Mouse (Mus musculus) MEL (cell line): ENCODE measurements at regions not wholly inside any gene's neighbourhood (a gene's known extent, or its start where the extent isn't known, plus 50 kb on each side); places are given as distances from the start of the nearest gene placed in this dataset.

Experiments
- DNase-seq: peaks from one replicate; pipeline ENCODE4 v3.0.0; 2011; ENCODE audit warnings: low read depth, low spot score
- H3K27ac ChIP-seq: 2 replicates; pipeline ENCODE4 v1.5.1; 2012; ENCODE audit warnings: low read depth, mild to moderate bottlenecking, control low read depth, low read length, moderate library complexity; ENCODE audit not compliant: control insufficient read depth
- H3K27me3 ChIP-seq, 2 experiments: fragments of 150-350 bp in 1 of 2; sonication (generic) in 1 of 2; 2 replicates each; pipeline ENCODE4 v1.6.1; 2012; ENCODE audit warnings: low read length in 2 of 2, mild to moderate bottlenecking in 2 of 2, improper control_type of control experiment in 1 of 2, moderate library complexity in 1 of 2; ENCODE audit not compliant: insufficient read depth in 2 of 2, control insufficient read depth in 1 of 2
- H3K36me3 ChIP-seq, 2 experiments: 2 replicates each; pipeline ENCODE4 v1.6.1; 2012 to 2014; ENCODE audit warnings: low read length in 2 of 2, improper control_type of control experiment in 1 of 2, inconsistent platforms in 1 of 2, mild to moderate bottlenecking in 1 of 2; ENCODE audit not compliant: insufficient read depth in 2 of 2, control insufficient read depth in 1 of 2
- H3K4me1 ChIP-seq, 2 experiments: fragments of 150-350 bp in 1 of 2; sonication (generic) in 1 of 2; 2 replicates each; pipeline ENCODE4 v1.6.1; 2012; ENCODE audit warnings: low read length in 2 of 2, improper control_type of control experiment in 1 of 2, mild to moderate bottlenecking in 1 of 2; ENCODE audit not compliant: insufficient read depth in 2 of 2, control insufficient read depth in 1 of 2
- H3K4me3 ChIP-seq, 2 experiments: fragments of 150-350 bp in 1 of 2; sonication (generic) in 1 of 2; 2 replicates each; pipeline ENCODE4 v1.5.1; 2012; ENCODE audit warnings: low read depth in 2 of 2, low read length in 2 of 2, mild to moderate bottlenecking in 2 of 2, moderate library complexity in 2 of 2, control low read depth in 1 of 2, improper control_type of control experiment in 1 of 2; ENCODE audit not compliant: control insufficient read depth in 1 of 2, insufficient read depth in 1 of 2
- H3K79me2 ChIP-seq: 2 replicates; pipeline ENCODE4 v1.6.1; 2012; ENCODE audit warnings: mild to moderate bottlenecking, low read length, moderate library complexity; ENCODE audit not compliant: control insufficient read depth, poor library complexity, insufficient read depth
- H3K9ac ChIP-seq: 2 replicates; pipeline ENCODE4 v1.6.1; 2012; ENCODE audit warnings: low read depth, mild to moderate bottlenecking, control low read depth, low read length, moderate library complexity; ENCODE audit not compliant: control insufficient read depth, poor library complexity, severe bottlenecking
- H3K9me3 ChIP-seq: fragments of 150-350 bp; sonication (generic); replicated peaks from 2 replicates; pipeline ENCODE4 v1.6.1; 2012; ENCODE audit warnings: mild to moderate bottlenecking, low read length, improper control_type of control experiment, moderate library complexity; ENCODE audit not compliant: insufficient read depth
- CHD2 ChIP-seq: IDR thresholded peaks from 2 replicates; pipeline ENCODE4 v1.6.1; 2011; ENCODE audit warnings: low read length, improper control_type of control experiment
- ELF1 ChIP-seq: IDR thresholded peaks from 2 replicates; pipeline ENCODE4 v1.6.1; 2014; ENCODE audit warnings: low read depth, mild to moderate bottlenecking, inconsistent platforms, low read length, improper control_type of control experiment, moderate library complexity
- GABPA ChIP-seq: IDR thresholded peaks from 2 replicates; pipeline ENCODE4 v1.6.1; 2012; ENCODE audit warnings: low read depth, mild to moderate bottlenecking, inconsistent platforms, low read length, improper control_type of control experiment, moderate library complexity
- HCFC1 ChIP-seq: IDR thresholded peaks from 2 replicates; pipeline ENCODE4 v1.6.1; 2012; ENCODE audit warnings: low read depth, mild to moderate bottlenecking, inconsistent platforms, low read length, improper control_type of control experiment, moderate library complexity
- JUND ChIP-seq: IDR thresholded peaks from 2 replicates; pipeline ENCODE4 v1.6.1; 2011; ENCODE audit warnings: low read depth, mild to moderate bottlenecking, improper control_type of control experiment, low read length
- MAFK ChIP-seq: IDR thresholded peaks from 2 replicates; pipeline ENCODE4 v1.6.1; 2011; ENCODE audit warnings: low read depth, mild to moderate bottlenecking, low read length, improper control_type of control experiment, borderline replicate concordance
- MEF2A ChIP-seq: IDR thresholded peaks from 2 replicates; pipeline ENCODE4 v1.6.1; 2014; ENCODE audit warnings: low read depth, mild to moderate bottlenecking, inconsistent platforms, low read length, improper control_type of control experiment; ENCODE audit not compliant: poor library complexity, insufficient replicate concordance, severe bottlenecking; ENCODE audit errors: extremely low read depth
- MXI1 ChIP-seq: IDR thresholded peaks from 2 replicates; pipeline ENCODE4 v1.6.1; 2011; ENCODE audit warnings: mild to moderate bottlenecking, low read depth, low read length, improper control_type of control experiment
- MYB ChIP-seq: IDR thresholded peaks from 2 replicates; pipeline ENCODE4 v1.6.1; 2011; ENCODE audit warnings: mild to moderate bottlenecking, low read depth, low read length, improper control_type of control experiment
- NRF1 ChIP-seq: IDR thresholded peaks from 2 replicates; pipeline ENCODE4 v1.6.1; 2014; ENCODE audit warnings: low read depth, mild to moderate bottlenecking, inconsistent platforms, low read length, improper control_type of control experiment, moderate library complexity; ENCODE audit not compliant: poor library complexity, insufficient read depth, severe bottlenecking
- RAD21 ChIP-seq: IDR thresholded peaks from 2 replicates; pipeline ENCODE4 v1.6.1; 2011; ENCODE audit warnings: mild to moderate bottlenecking, low read depth, low read length, improper control_type of control experiment
- TCF12 ChIP-seq: IDR thresholded peaks from 2 replicates; pipeline ENCODE4 v1.6.1; 2014; ENCODE audit warnings: low read depth, mild to moderate bottlenecking, inconsistent platforms, low read length, improper control_type of control experiment, moderate library complexity
- UBTF ChIP-seq: IDR thresholded peaks from 2 replicates; pipeline ENCODE4 v1.6.1; 2012; ENCODE audit warnings: low read depth, mild to moderate bottlenecking, inconsistent platforms, low read length, improper control_type of control experiment, moderate library complexity, borderline replicate concordance; ENCODE audit not compliant: insufficient read depth
- USF1 ChIP-seq: IDR thresholded peaks from 2 replicates; pipeline ENCODE4 v1.6.1; 2014; ENCODE audit warnings: low read depth, mild to moderate bottlenecking, inconsistent platforms, low read length, improper control_type of control experiment, moderate library complexity
- ZC3H11A ChIP-seq: IDR thresholded peaks from 2 replicates; pipeline ENCODE4 v1.6.1; 2012; ENCODE audit warnings: low read depth, mild to moderate bottlenecking, inconsistent platforms, low read length, improper control_type of control experiment
- ZKSCAN1 ChIP-seq: IDR thresholded peaks from 2 replicates; pipeline ENCODE4 v1.6.1; 2012; ENCODE audit warnings: low read depth, mild to moderate bottlenecking, inconsistent platforms, low read length, improper control_type of control experiment, moderate library complexity
- ZNF384 ChIP-seq: IDR thresholded peaks from 2 replicates; pipeline ENCODE4 v1.6.1; 2012; ENCODE audit warnings: low read depth, mild to moderate bottlenecking, inconsistent platforms, low read length, improper control_type of control experiment

DNA sequence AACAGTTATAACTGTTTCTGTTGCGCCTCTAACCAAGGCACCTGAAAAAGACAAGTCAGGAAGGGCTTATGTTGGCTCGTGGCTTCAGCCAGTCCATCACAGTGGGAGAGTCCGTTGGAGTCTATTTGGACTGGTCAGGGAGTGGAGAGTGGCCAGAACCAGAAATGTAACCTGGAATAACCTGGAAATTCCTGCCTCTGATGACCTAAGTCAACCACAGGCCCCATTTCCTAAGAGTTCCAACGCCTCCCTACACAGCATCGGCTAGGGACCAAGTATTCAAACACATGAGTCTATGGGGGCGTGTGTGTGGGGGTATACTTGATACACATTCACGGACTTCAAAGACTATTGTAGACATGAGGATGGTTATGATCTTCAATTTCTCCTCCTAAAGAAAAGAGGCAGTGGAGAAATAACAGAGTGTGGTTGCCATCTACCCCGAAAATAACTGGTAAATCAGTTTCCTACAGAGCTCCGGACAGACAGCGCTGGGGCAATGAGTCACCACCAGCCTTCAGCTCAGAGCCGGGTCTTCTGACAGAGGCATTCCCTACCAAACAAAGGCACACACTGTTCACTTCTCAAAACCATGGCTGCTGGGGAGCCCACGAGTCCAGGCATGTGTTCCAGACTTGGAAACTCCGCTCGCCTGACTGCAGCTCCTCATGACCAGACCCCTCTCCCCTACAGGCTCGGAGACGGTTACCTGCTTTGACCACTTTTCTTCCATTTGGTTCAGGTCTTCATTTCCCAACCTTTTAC is 167.0 kb upstream of the Irx5 start:
- Histone ChIP-seq H3K79me2 (no peaks in the 10 kb centered on the region), H3K4me1 (no peaks in the 10 kb centered on the region), H3K36me3 (no peaks in the 10 kb centered on the region), H3K27me3 (no peaks in the 10 kb centered on the region), H3K9ac (no peak overlapping the region), H3K9me3 (no peaks in the 10 kb centered on the region), H3K4me3 (no peak overlapping the region), H3K27ac (no peak overlapping the region)
- DNase-seq = no peak
- TF ChIP-seq ZNF384 (no peak), NRF1 (no peak), ELF1 (no peak), HCFC1 (no peak), CHD2 (no peak), JUND (no peak)

DNA sequence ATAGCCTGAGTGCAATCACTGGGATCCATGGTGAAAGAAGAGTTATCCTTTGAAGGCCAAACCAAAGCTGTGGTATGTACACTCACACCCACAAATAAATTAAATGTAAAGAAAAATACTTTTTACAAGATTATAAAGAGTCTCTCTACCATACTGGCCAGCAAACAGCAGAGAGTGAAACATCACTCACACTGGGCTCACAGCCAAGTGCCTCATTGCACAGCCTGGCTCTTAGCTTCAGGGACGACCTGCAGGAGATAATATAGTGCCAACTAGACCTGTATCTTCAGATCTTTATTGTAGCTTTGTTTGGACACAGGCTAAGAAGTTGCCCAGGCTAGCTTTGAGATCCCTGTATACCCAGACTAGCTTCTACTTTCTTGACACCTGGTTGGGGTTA is 174.1 kb upstream of the Irx5 start:
- DNase-seq = no peak
- Histone ChIP-seq H3K4me3 (no peak overlapping the region), H3K4me1 (no peaks in the 10 kb centered on the region), H3K9me3 (no peaks in the 10 kb centered on the region), H3K36me3 (no peaks in the 10 kb centered on the region), H3K79me2 (no peaks in the 10 kb centered on the region), H3K27me3 (no peaks in the 10 kb centered on the region), H3K27ac (no peak overlapping the region), H3K9ac (no peak overlapping the region)
- TF ChIP-seq MEF2A (no peak), TCF12 (no peak), RAD21 (no peak), HCFC1 (no peak), GABPA (no peak), UBTF (no peak), MXI1 (no peak), MYB (no peak), ZC3H11A (no peak), MAFK (no peak), ZKSCAN1 (no peak), USF1 (no peak)
